Mouse (Mus musculus): Measurements from ENCODE around the gene Fuca1.

GRCm38 (mm10) chr4:135946278-135946658 is 25.7 kb downstream of the Fuca1 start, which contains the start of gene Hmgcl:
- TF ChIP-seq POLR2AphosphoS2 (IDR thresholded peaks at IDR 0.05; ENCODE audit: insufficient read length, low read depth) (peak; percentile 92), REST (IDR thresholded peaks at IDR 0.05; ENCODE audit: insufficient read depth, insufficient read length) (no peak), MAX (IDR thresholded peaks at IDR 0.05; ENCODE audit: low read depth) (no peak), CEBPB (IDR thresholded peaks at IDR 0.05; ENCODE audit: insufficient read depth, poor library complexity, severe bottlenecking) (no peak)

Measured in myocyte (in vitro differentiated cells).